In genomic region chr5:16236608-16237007, GRCm38 (mm10) we compare ENCODE assay signal across 16 mouse cellular contexts.
DNase-seq lines count a peak whose midpoint lies in the region; ATAC-seq and TF ChIP-seq lines count a peak whose summit lies in the region.
"Had no signal": no experiment of that assay in that cellular context is flagged by ENCODE, and none has a peak within 500 bp of the region (broad histone marks: within the 10 kb centered on the region; RNA-seq: fewer than 3 reads in every experiment).

No protein-coding gene starts in this region.

- H3K4me3 ChIP-seq in midbrain, embryonic 14.5 days (replicated peaks; ENCODE audit: low read depth, low read length), result no peak overlapping the region
- no peak overlapping the region for H3K4me3 ChIP-seq in kidney, embryonic 16.5 days (ENCODE audit: low read length)
- H3K4me3 ChIP-seq: heart, embryonic 10.5 days; neural tube, embryonic 12.5 days had no signal

- DNase-seq in layer of hippocampus, adult 9-11 months, result peak; percentile 39
- no peak for DNase-seq in layer of hippocampus, adult 8-10 months (ENCODE audit: low spot score in 2 of 2)
- DNase-seq in brain, adult 2 months (ENCODE audit: low read depth, low spot score), result peak; percentile 30
- DNase-seq in brain, embryonic 14.5 days (ENCODE audit: low read depth), result peak; percentile 82
- DNase-seq in midbrain, embryonic 14.5 days, result no peak
- DNase-seq in lung, postnatal 4 days, result no peak
- DNase-seq: adrenal gland, postnatal 36 days; cerebellum, postnatal 25 days; gastrocnemius, postnatal 14 days; heart, postnatal 10 days; kidney, adult 9 months; kidney, postnatal 4 days; lung, adult 18-20 months had no signal

- H3K4me1 ChIP-seq in midbrain, embryonic 14.5 days (ENCODE audit: control insufficient read depth, insufficient read depth, low read length), result peaks cover 39% of the 10 kb centered on the region
- H3K4me1 ChIP-seq in kidney, embryonic 16.5 days (ENCODE audit: insufficient read depth, low read length), result no peaks in the 10 kb centered on the region
- H3K4me1 ChIP-seq: heart, embryonic 10.5 days had no signal

- peak overlapping the region; percentile 85 for H3K27ac ChIP-seq in midbrain, embryonic 14.5 days (replicated peaks; ENCODE audit: low read depth, low read length)
- no peak overlapping the region for H3K27ac ChIP-seq in kidney, embryonic 16.5 days (ENCODE audit: low read length)
- H3K27ac ChIP-seq: heart, embryonic 10.5 days; neural tube, embryonic 12.5 days had no signal

- TF ChIP-seq CTCF in brain, embryonic 14.5 days (IDR thresholded peaks at IDR 0.05; ENCODE audit: borderline replicate concordance, extremely low read depth, insufficient read depth, insufficient read length), result no peak

- H3K9ac ChIP-seq in midbrain, embryonic 14.5 days (replicated peaks; ENCODE audit: low read length), result no peak overlapping the region
- H3K9ac ChIP-seq in kidney, embryonic 16.5 days (replicated peaks; ENCODE audit: low read length), result no peak overlapping the region
- H3K9ac ChIP-seq: neural tube, embryonic 12.5 days had no signal

- 70% methylated on average over 4 of the region's 4 CpGs for WGBS in midbrain, embryonic 14.5 days
- WGBS in kidney, embryonic 16.5 days, result 86% methylated on average over 4 of the region's 4 CpGs

- no peak overlapping the region for H3K4me2 ChIP-seq in midbrain, embryonic 14.5 days (ENCODE audit: low read length)
- H3K4me2 ChIP-seq in kidney, embryonic 16.5 days (replicated peaks; ENCODE audit: low read depth, low read length), result no peak overlapping the region
- H3K4me2 ChIP-seq: neural tube, embryonic 12.5 days had no signal

- no peak for ATAC-seq in midbrain, embryonic 14.5 days (ENCODE audit: low FRiP score, low TSS enrichment)
- ATAC-seq in kidney, embryonic 16.5 days (ENCODE audit: low FRiP score, low TSS enrichment), result no peak

- H3K9me3 ChIP-seq in midbrain, embryonic 14.5 days (ENCODE audit: control insufficient read depth, low read length), result no peaks in the 10 kb centered on the region
- H3K9me3 ChIP-seq in kidney, embryonic 16.5 days (ENCODE audit: low read length), result no peaks in the 10 kb centered on the region
- H3K9me3 ChIP-seq: heart, embryonic 10.5 days; neural tube, embryonic 12.5 days had no signal

- no peaks in the 10 kb centered on the region for H3K36me3 ChIP-seq in midbrain, embryonic 14.5 days (ENCODE audit: control insufficient read depth, insufficient read depth, low read length)
- no peaks in the 10 kb centered on the region for H3K36me3 ChIP-seq in kidney, embryonic 16.5 days (ENCODE audit: insufficient read depth, low read length)
- H3K36me3 ChIP-seq: heart, embryonic 10.5 days; neural tube, embryonic 12.5 days had no signal

- H3K27me3 ChIP-seq in midbrain, embryonic 14.5 days (ENCODE audit: control insufficient read depth, insufficient read depth, low read length), result no peaks in the 10 kb centered on the region
- no peaks in the 10 kb centered on the region for H3K27me3 ChIP-seq in kidney, embryonic 16.5 days (ENCODE audit: insufficient read depth, low read length)
- H3K27me3 ChIP-seq: neural tube, embryonic 12.5 days had no signal

- no peak for TF ChIP-seq POLR2A in brain, embryonic 14.5 days (IDR thresholded peaks at IDR 0.05; ENCODE audit: borderline replicate concordance, extremely low read depth, insufficient read depth, insufficient read length, poor library complexity, severe bottlenecking)

Comparison
In these comparisons a context has a peak if more than half of its experiments do, and no peak if none do; other contexts are left out.
1. DNase-seq: peak in layer of hippocampus, adult 9-11 months (single experiment), brain, adult 2 months (single experiment) and brain, embryonic 14.5 days (single experiment); none in layer of hippocampus, adult 8-10 months (0 of 2), midbrain, embryonic 14.5 days (single experiment) and lung, postnatal 4 days (0 of 2).